Mouse (Mus musculus) ES-Bruce4 (cell line): Measurements from ENCODE around the gene Slc22a16. TPM values are rescaled to one million over a fixed set of nuclear protein-coding genes. Genes with fewer than 3 reads are reported as not detected.

Experiments used
- H3K27ac ChIP-seq: 2 replicates; pipeline ENCODE4 v1.5.1; 2012; ENCODE audit warnings: low read length, inconsistent platforms; ENCODE audit not compliant: insufficient read depth
- H3K27me3 ChIP-seq: 2 replicates; pipeline ENCODE4 v1.6.1; 2012; ENCODE audit warnings: mild to moderate bottlenecking, low read length, inconsistent platforms; ENCODE audit not compliant: control insufficient read depth, poor library complexity, insufficient read depth, severe bottlenecking
- H3K36me3 ChIP-seq: 2 replicates; pipeline ENCODE4 v1.6.1; 2012; ENCODE audit warnings: inconsistent platforms, mild to moderate bottlenecking, low read length, moderate library complexity; ENCODE audit not compliant: control insufficient read depth, poor library complexity, insufficient read depth, severe bottlenecking
- H3K4me1 ChIP-seq: one replicate; pipeline ENCODE4 v1.8.1; 2011; ENCODE audit warnings: low read length; ENCODE audit not compliant: control insufficient read depth, insufficient read depth
- H3K4me3 ChIP-seq: 2 replicates; pipeline ENCODE4 v1.5.1; 2011; ENCODE audit warnings: low read depth, mild to moderate bottlenecking, low read length
- H3K9ac ChIP-seq: 2 replicates; pipeline ENCODE4 v1.6.1; 2012; ENCODE audit warnings: low read depth, mild to moderate bottlenecking, inconsistent platforms; ENCODE audit not compliant: poor library complexity, severe bottlenecking
- H3K9me3 ChIP-seq: replicated peaks from 2 replicates; pipeline ENCODE4 v1.6.1; 2012; ENCODE audit warnings: mild to moderate bottlenecking, low read length, inconsistent platforms; ENCODE audit not compliant: control insufficient read depth, poor library complexity, insufficient read depth, severe bottlenecking
- CTCF ChIP-seq: IDR thresholded peaks from one replicate; pipeline ENCODE4 v1.8.1; 2011; ENCODE audit warnings: low read depth, low read length
- EP300 ChIP-seq: IDR thresholded peaks from 2 replicates; pipeline ENCODE4 v1.6.1; 2011; ENCODE audit warnings: low read depth, low read length; ENCODE audit not compliant: insufficient read depth
- POLR2A ChIP-seq: IDR thresholded peaks from one replicate; pipeline ENCODE4 v1.8.1; 2011; ENCODE audit warnings: low read length; ENCODE audit not compliant: insufficient read depth
- polyA plus RNA-seq: library from polyadenylated mRNA; stranded (reverse); fragments of >200 nt; gene quantifications from 2 replicates; pipeline ENCODE4 v1.2.4, GENCODE M21; 2011; ENCODE audit warnings: low read depth; ENCODE audit not compliant: missing spikeins, insufficient read depth, insufficient read length

Slc22a16 gene
- not detected in 2 replicates for polyA plus RNA-seq

DNA sequence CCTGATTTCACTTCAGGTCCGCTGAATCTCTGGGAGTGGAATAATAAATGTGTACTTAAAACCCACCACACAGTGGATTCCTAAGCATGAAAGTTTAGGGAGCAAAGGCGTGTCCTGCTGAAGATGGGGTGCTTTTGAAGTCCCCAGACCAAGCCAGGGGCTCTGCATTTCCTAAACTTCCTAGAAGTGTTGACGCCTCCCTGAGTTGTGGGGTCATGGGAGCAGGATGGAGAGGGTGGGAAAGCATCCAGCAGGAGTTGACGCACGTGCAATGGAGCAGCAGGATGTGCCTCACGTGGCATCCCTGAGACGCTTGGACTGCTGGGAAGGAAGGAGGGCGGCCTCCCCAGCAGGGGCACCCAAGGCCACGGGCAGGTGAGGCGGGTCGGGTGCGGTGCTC is at the start of gene Slc22a16:
TSS of gene Slc22a16 (plus strand) at position 301 of the 400 bp plus-strand sequence.
- TF ChIP-seq POLR2A (no peak), EP300 (no peak), CTCF (no peak)
- Histone ChIP-seq H3K4me1 (no peaks in the 10 kb centered on the region), H3K27ac (no peak within 1 kb of the TSS), H3K9me3 (peaks cover 15% of the 10 kb centered on the region), H3K4me3 (no peak within 1 kb of the TSS), H3K9ac (no peak within 1 kb of the TSS), H3K27me3 (no peaks in the 10 kb centered on the region), H3K36me3 (no peaks in the 10 kb centered on the region)

- H3K9ac ChIP-seq, result no peak overlapping the region
- H3K27me3 ChIP-seq, result no peaks in the 10 kb centered on the region
- no peaks in the 10 kb centered on the region for H3K9me3 ChIP-seq
- H3K4me1 ChIP-seq, result peaks cover 6% of the 10 kb centered on the region
- H3K4me3 ChIP-seq, result no peak overlapping the region
- H3K27ac ChIP-seq, result no peak overlapping the region
- TF ChIP-seq CTCF (no peak), POLR2A (no peak), EP300 (no peak)
- H3K36me3 ChIP-seq, result no peaks in the 10 kb centered on the region
Measured at GRCm38 (mm10) chr10:40521579-40521978, 48.6 kb upstream of the Slc22a16 start.

- H3K27me3 ChIP-seq, result no peaks in the 10 kb centered on the region
- no peaks in the 10 kb centered on the region for H3K9me3 ChIP-seq
- TF ChIP-seq EP300, result no peak
- TF ChIP-seq POLR2A, result no peak
- no peak for TF ChIP-seq CTCF
- no peak overlapping the region for H3K4me3 ChIP-seq
- no peak overlapping the region for H3K27ac ChIP-seq
- no peak overlapping the region for H3K9ac ChIP-seq
- peaks cover 10% of the 10 kb centered on the region for H3K4me1 ChIP-seq
- no peaks in the 10 kb centered on the region for H3K36me3 ChIP-seq
Measured at GRCm38 (mm10) chr10:40523312-40523975, 46.7 kb upstream of the Slc22a16 start.

DNA sequence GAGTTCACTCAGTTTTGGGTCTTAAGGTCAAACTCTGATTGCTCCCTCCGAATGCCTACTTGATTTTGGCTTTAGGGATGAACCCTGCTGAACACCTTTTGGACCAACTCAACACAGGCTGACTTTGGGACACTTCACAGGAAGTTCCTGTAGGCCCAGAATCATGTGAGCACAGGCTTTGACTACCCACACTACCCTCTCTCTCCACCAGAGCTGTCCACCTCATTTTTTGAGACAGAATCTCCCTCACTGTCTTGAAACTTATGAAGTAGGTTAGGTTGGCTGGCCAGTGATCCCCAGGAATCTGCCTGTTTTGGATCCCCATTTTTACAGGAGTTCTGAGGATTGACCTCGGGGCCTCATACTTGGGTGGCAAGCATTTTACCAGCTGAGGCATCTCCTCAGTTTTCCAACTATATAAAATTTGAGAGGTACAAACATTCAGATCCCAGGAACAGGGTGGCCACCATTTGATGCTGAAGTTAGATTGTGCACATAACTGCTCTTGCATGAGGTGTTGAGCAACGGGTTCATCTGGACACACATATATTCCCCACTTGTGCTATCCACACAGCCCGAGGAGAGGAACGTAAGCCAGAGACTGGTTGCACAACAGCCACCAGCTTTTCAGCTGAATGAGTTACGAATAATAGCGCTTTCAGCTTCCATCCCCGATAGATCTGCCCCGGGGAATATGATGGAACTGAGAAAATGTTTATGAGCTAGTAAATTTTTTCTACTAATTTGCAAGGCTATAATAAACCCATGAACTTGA is 45.9 kb upstream of the Slc22a16 start:
- Histone ChIP-seq H3K9ac (no peak overlapping the region), H3K36me3 (no peaks in the 10 kb centered on the region), H3K27ac (no peak overlapping the region), H3K9me3 (no peaks in the 10 kb centered on the region), H3K4me3 (no peak overlapping the region), H3K27me3 (no peaks in the 10 kb centered on the region), H3K4me1 (peaks cover 10% of the 10 kb centered on the region)
- TF ChIP-seq CTCF, result no peak

DNA sequence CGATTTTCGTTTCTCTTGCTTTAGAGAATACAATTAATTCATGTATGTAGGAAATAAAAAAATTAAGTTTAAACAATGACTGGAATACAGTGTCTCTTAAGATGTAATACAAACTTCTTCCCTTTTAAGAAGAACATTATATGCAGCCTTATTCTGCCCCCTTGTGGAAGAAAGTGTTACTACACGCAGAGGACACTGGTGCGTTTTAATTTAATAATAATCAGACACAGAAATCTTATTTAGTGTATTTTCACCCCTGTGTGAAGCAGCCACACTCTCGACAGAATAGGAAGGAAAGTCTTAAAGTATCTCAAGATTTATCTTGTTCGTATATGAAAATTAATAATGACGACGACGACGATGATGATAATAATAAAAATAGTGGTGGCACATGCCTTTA is 45.1 kb upstream of the Slc22a16 start:
- Histone ChIP-seq H3K36me3 (no peaks in the 10 kb centered on the region), H3K27me3 (no peaks in the 10 kb centered on the region), H3K4me3 (no peak overlapping the region), H3K27ac (no peak overlapping the region), H3K9ac (no peak overlapping the region), H3K4me1 (peaks cover 10% of the 10 kb centered on the region), H3K9me3 (no peaks in the 10 kb centered on the region)
- TF ChIP-seq CTCF (no peak), EP300 (no peak), POLR2A (no peak)

DNA sequence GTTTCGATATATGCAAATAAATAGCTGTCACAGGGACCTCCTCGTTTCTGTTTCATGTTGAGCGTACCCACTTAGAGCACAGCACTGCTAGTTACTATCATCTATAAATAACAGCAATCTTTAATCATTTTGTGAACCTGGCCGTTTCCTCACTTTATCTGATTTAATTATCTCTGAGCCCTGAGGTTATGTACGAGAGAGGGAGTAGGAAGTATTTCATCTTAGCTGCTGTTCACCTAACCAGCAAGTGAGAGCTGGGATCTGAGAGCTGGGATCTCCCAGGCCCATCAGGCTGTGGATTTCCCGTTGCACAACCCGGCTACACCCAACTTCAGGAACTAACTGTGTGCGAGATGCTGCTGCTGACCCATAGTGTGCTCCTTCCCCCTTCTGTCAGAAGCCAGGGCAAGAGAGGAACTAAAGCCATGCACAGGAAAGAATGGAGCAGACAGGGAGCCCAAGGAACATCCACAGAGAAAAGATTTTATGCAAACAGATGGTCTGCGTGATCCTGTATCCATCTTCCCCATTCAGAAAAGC is 44.5 kb upstream of the Slc22a16 start:
- no peak for TF ChIP-seq POLR2A
- no peak for TF ChIP-seq CTCF
- no peak for TF ChIP-seq EP300
- Histone ChIP-seq H3K27me3 (no peaks in the 10 kb centered on the region), H3K4me1 (peaks cover 10% of the 10 kb centered on the region), H3K9ac (no peak overlapping the region), H3K36me3 (no peaks in the 10 kb centered on the region), H3K27ac (no peak overlapping the region), H3K4me3 (no peak overlapping the region), H3K9me3 (no peaks in the 10 kb centered on the region; the same call in 1 of the 2 replicates)
